Mouse (Mus musculus): ENCODE measurements around the gene Areg.

The Areg gene

DNA sequence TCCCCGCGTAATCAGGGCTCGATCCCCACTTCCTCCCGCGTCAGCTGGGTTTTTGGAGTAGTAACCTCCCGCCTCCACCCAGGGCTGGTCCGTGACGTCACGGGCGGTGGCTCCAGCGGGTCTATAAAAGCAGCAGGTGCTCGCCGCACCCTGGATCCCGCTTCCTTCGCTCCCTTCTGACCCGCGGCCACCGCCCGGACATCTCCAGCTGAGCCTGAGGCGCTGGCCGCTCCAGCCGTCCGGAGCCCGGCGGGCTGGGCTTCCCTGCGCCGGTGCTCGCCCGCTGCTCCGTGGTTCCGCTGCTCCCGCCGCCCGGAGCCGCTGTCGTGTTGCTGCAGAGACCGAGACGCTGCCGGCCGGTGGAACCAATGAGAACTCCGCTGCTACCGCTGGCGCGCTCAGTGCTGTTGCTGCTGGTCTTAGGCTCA, at the start of gene Areg:
Gene Areg, plus strand, starts transcription at position 154 of the 428 bp plus-strand sequence.
- in situ Hi-C loops (cut with MboI; ENCODE audit: unreplicated experiment in 2 of 2) = no loop called here

DNA sequence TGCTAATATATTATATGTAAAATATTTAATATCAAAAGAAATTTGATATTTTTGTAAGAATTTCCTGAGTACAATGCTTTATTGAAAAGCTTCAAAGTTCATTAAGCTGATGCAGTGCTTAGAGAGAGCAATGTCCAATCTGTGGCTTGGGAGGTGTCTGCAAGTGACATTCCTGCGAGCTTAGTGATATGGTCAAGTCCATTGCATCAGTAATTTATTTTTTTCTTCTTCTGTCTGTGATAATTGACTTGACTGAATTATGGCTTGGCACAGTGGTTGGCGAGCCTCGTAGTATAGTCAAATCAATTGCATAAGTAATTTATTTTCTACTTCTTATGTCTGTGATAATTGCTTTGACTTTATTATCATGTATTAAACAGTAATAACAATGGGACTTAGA, 49.1 kb upstream of the Areg start:
- in situ Hi-C loops (cut with MboI; ENCODE audit: unreplicated experiment in 2 of 2) = no loop called here

DNA sequence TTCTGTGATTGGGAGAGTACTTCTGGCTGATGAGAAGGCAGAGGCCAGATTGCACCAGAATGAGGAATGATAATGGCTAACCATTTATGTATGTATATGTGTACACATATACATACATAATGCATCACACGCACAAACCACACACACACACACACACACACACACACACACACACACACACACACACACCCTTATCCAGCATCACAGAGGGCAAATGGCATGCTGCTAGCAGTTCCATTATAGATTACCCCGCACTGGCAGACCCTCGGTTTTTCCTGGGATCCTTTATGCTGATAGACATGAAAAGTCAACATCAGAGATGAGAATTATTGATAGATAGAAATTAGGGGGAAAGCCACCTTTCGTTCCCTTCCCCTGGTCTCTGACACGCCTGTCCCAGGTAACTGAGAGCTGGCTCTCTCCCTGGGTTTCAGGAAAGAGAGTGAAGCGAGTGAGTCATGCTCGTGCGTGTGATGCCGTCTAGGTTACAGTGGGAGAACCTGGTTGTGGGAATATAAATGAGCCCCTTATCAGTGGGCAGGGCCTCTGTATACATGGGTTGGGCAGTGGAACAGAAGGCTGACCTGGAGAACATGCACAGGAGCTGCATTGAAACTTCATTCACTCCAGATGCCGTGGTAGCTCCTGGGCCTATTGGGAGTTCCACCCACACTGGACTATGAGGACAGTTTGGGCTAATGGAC, 41.3 kb upstream of the Areg start:
- in situ Hi-C loops (cut with MboI; ENCODE audit: unreplicated experiment in 2 of 2) = no loop called here

DNA sequence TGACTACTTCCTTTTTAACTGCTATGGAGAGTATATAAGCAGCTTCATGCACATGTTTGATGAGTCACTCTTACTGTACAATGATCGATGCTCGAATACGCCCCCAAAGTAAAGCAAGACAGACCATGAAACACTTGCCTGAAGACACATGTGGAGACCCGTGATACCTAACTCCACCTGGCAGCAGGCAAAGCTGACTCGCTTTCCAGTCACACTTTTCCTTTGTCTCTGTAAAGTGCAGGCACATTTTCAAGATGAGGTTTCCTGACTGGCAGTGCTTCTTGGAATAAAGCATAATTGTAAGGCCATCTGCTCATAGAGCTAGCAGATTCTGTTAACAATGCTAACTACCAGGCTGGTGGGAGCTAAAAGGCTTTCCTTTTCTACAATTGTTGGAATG, 37.7 kb upstream of the Areg start:
- in situ Hi-C loops (cut with MboI; ENCODE audit: unreplicated experiment in 2 of 2) = no loop called here

DNA sequence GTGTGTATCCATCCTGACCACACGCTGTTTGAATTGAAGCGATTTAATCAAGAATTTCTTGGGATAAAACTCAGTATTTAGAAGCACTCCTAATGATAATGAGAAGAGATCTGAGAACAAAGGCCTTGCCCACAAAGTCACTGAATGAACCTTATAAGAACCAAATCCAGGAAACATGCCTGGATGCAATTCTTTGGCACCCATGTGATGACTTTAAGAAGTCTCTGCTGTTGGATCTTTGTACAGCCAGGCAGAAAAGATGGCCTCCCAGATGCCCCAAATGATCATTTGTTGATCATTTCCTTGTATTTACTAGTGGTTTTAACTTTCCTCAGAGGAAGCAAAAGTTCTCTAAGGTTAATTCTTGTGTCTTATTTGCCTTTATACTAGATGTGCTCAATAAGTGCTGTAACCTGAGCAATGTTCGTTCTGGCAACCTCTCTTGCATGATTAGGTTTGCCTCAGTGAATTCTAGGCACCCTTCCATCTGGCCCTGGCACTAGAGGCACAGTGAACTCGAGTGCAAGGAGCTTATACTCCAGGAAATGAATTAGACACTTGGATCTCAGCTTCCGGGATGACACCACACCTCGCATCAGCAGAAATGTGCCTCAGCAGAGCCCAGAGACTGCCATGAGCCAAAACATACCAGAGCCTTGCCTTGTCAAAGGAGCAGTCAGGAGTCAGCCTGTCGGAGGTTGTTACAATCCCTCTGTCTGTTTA, 35.3 kb upstream of the Areg start:
- in situ Hi-C loops (cut with MboI; ENCODE audit: unreplicated experiment in 2 of 2) = no loop called here

DNA sequence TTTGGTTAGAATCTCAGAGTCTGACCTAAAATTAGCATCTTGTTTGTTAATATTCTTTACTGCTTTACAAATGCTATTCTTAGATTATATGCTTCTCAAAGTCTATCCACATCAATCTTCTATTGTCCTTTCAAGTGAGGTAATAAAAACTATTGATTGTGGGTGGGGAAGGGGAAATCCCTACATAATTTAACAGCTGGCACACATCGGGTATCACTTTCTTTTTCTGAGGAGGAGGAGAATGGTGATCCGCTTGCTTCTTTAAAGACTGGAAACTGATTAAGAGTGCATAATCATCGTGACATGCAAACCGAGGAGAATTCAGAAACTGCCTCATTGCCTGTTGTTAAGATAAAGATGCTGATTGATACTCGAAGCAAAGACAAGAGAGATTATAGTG, 33.2 kb upstream of the Areg start:
- in situ Hi-C loops (cut with MboI; ENCODE audit: unreplicated experiment in 2 of 2) = no loop called here

DNA sequence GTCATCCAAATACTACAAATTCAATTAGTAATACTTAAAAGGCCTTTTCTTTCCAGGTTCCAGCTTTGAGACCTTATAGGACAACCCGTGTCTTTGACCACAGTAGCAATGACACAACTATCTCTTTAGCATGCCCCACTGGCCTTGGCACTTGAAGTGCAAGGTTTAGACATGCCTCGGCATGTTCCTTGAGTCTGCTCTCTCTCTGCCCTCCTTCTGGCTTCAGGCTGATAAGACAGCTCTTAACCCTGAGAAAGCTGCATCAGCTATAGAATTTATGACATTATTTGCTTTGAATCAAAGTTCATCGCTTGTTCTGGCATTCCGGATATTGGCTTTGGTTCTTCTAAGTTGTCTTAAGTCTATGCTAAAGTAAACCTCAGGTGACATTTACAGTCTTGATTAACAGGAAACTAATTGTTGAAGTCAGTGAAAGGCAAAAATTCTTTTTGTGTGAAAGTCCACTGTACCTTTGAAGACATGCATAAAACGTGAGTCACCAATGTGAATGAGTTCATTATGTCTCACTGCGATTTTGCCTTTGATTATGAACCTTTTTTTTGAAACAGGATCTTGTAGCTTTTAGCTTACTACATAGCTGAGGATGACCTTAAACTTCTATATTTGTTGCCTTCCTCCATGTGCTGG, 29.3 kb upstream of the Areg start:
- in situ Hi-C loops (cut with MboI; ENCODE audit: unreplicated experiment in 2 of 2) = no loop called here

DNA sequence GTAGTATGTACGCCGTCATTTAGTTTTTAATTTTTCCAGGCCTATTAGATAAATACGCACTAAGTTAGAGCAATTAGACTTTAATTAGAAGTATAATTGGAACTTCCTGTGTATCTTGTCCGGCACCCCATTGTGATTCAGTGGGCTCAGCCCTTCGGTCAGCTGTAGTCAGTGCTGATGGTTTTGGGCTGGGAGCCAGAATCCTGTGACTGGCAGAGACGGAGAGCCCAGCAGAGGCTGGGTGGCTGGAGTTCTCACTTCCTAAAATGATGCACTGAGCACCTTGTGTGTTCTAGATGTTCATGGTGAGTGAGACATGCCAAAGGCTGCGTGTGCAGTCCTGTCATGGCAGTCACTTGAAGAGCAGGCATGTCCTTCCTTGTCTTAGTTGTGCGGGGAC, 28.4 kb upstream of the Areg start:
- in situ Hi-C loops (cut with MboI; ENCODE audit: unreplicated experiment in 2 of 2) = no loop called here

DNA sequence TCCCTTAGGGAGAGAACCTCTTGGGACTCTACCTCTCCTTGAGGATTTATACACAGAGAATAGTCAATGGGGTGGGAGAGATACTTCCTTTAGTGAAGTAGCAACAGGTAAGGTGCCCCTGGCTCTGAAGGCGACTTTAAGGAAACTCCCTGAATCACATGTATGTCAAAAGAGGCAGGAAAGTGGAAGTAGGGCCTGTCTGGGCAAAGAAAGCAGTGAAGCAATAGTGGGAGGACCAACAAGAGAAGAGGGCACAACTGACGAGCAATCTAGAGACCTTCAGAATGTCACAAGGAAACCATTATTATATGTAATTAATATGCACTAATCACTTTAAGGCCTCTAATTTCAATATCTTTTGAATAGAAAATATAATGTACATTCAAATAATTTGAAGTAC, 25.4 kb upstream of the Areg start:
- in situ Hi-C loops (cut with MboI; ENCODE audit: unreplicated experiment in 2 of 2) = no loop called here

DNA sequence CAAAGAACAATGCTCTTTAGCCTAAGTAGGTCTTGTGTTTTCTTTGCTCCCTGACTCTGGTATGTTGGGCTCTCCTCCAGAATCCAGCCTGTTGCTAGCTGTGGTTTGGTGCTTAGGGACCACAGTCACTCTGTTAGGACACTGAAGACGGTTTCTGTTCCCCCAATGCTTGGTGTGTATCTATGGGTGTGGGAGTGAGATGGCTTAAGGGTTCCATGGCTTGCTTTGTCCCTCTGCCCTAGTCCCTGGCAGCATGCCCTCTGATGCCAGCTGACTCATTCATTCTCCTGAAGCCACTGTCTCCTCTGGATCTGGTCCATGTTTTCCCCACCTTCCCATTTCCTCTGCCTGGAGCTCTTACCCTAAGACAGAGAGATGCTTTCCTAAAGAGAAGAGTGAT, 24.8 kb upstream of the Areg start:
- in situ Hi-C loops (cut with MboI; ENCODE audit: unreplicated experiment in 2 of 2) = no loop called here

DNA sequence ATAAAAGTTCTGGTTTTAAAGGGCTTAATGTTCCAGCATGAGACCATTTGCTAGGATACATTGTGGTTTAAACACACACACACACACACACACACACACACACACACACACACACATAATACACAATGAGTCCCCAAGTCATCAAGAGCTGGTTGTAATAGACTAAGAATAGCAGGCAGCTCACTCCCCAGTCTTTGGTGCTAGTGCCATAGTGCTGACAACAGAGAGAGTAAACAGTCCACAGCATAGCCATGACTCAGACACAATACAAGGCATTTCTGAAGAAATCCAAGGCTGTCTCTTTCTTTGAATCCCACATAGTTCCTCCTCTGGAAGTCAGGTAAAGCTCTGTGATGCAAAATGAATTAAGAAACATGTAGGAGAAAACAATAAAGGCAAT, 20.8 kb upstream of the Areg start:
- in situ Hi-C loops (cut with MboI; ENCODE audit: unreplicated experiment in 2 of 2) = no loop called here

DNA sequence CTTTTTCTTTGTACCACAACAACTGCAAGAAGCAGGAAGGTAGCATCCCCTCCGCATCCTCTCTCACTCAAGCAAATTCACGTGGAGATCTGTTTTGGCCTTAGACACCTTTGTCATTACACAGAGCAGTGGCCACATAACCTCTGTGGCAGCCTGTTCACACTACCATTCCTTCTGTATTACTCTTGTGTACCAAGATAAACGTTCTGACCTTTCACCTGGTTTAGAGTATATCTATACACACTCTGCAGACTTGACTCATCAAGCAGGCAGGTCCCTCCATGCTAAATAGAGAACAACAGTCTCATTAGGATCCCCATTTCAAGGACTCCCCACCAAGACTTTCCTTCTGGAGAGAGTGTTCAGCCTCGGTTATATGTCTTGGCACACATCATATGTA, 16.0 kb upstream of the Areg start:
- in situ Hi-C loops (cut with MboI; ENCODE audit: unreplicated experiment in 2 of 2) = no loop called here

DNA sequence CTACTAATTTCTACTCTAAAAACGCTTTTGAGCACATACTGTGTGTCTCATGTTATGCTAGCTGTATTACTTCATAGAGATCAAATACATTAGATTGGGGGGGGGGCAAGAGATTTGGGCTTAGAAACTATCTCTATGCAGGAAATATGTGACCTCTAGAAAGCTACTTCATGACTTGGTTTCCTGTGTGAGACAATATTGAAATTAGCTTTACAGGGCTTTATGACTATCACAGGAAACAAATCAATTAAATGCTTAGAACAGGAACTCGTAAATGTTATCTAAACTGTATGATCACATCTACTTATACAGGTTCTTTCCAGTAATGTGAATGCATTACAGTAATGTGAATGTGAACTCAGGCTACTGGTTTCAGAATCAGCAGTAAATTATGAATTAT, 15.3 kb upstream of the Areg start:
- in situ Hi-C loops (cut with MboI; ENCODE audit: unreplicated experiment in 2 of 2) = no loop called here

DNA sequence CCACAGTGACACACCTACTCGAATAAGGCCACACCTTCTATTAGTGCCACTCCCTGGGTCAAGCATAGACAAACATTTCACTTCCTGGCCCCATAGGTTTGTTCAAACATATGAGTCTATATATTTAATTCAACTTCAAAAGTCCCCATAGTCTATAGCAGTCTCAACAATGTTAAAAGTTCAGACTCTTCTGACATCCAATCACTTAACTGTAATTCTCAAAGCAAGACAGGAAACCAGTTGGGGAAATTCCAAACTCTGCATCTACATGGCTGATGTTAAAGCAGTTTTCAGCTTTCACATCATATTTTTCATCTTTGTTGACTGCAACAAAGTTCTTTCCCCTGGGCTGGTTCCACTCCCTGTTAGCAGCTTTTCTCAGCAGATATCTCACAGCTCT, 12.8 kb upstream of the Areg start:
- in situ Hi-C loops (cut with MboI; ENCODE audit: unreplicated experiment in 2 of 2) = no loop called here

DNA sequence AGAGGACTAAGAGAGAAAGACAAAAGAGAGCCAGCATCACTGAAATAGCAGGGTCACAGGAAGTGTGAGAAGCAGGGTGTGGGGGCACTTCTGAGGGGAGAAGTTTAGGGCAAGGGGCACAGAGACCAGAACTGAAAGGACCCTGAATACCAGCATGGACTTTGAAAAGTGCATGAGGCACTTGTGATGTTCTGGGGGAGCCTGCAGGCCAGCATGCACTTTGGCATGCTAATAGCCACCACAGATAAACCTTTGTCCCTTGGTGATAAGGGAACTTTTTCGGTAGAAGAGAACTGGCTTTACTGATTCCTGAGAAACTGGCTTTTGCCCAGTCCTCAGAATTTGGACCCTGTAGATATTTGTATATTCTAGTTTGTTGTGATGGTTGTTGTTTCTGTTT, 4.4 kb upstream of the Areg start:
- in situ Hi-C loops (cut with MboI; ENCODE audit: unreplicated experiment in 2 of 2) = no loop called here

DNA sequence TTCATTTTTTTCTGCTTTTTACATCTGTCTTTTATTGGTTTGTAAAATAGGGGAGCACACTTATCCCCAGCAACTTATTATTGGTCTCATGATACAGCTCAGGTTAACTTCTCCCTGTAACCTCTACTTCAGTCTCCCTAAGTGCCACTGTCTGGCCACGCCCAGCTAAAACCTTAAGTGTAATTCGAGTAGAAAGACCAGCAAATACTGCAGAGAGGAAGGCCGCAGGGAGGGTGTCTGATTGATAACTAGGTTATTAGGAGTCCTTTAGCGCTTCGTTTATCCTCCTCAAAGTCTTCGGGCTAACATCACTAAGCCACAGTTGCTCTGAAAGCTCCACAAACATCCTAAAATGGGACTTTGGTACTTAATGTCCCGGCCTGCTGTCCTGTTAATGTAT, 429 bp upstream of the Areg start:
- in situ Hi-C loops (cut with MboI; ENCODE audit: unreplicated experiment in 2 of 2) = no loop called here

DNA sequence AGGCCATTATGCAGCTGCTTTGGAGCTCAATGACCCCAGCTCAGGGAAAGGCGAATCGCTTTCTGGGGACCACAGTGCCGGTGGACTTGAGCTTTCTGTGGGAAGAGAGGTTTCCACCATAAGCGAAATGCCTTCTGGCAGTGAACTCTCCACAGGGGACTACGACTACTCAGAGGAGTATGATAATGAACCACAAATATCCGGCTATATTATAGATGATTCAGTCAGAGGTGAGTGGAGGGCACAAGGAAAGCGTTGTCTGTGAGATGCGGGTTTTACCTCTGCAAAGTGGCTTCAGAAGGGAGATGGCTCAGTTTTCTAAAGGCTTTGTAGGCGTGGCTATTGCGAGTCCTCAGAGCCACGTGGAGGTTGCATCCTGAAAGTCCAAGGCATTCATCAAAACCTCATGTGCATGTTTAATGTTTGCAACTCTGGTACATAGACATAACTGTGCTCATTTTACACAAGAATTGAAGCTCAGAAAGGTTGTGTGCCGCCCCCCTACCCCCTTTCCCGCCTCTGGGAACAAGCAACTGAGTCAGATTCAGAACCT, 1.6 kb downstream of the Areg start:
- in situ Hi-C loops (cut with MboI; ENCODE audit: unreplicated experiment in 2 of 2) = no loop called here

DNA sequence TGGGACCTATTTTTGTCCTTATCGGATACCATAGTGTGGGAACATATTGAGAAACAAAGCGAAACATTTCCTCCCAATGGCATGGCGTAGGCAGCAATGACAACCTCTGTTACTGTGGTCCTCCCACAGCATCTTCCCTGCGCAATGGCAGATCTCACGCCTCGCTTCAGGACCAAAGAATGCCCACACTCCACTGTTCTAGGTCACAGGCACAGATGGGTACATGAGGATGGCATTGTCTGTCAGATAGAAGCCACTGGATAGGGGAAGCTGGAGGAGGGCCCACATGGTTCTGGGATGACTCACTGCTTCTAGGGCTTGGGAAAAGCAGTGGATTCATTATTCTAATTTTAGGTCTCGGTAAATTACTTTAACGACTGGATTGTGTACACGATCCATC, 5.6 kb downstream of the Areg start:
- in situ Hi-C loops (cut with MboI; ENCODE audit: unreplicated experiment in 2 of 2) = no loop called here

DNA sequence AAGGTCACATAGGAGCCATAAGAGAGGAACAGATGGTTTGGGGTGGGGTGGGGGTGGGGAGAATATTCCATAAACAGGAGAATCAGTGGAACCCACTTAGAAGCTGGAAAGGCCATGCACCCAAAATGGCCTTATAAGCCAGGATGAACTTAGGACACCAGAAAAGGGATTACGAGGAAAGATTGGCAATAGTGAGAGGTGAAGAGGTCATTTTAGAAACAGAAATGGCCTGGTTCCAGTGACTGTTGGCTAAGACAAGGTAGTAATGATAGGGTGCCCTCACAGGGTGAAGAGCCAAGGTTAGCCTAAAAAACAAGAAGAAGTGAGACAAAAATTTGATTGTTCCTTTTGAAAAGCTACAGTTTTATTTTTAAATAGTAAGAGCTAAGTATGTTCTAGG, 7.6 kb downstream of the Areg start:
- in situ Hi-C loops (cut with MboI; ENCODE audit: unreplicated experiment in 2 of 2) = no loop called here

DNA sequence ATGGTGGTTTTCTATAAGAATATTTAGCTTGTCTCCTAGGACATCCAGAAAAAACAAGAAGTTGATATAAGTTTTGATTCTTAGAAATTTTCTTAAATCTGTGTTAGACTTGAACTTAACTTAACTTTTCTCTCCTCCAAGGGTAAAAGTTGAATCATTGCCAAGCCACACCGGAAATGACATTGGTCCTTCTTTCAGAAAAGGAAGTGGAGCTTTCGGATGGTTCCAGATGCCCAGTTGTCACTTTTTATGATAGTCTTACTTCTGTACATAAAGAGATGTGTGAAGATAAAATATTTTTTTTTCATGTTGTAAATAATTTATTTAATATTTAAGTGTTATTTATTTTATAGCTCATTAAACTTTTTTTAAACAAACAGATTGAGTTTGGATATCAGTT, 8.7 kb downstream of the Areg start:
- in situ Hi-C loops (cut with MboI; ENCODE audit: unreplicated experiment in 2 of 2) = no loop called here

DNA sequence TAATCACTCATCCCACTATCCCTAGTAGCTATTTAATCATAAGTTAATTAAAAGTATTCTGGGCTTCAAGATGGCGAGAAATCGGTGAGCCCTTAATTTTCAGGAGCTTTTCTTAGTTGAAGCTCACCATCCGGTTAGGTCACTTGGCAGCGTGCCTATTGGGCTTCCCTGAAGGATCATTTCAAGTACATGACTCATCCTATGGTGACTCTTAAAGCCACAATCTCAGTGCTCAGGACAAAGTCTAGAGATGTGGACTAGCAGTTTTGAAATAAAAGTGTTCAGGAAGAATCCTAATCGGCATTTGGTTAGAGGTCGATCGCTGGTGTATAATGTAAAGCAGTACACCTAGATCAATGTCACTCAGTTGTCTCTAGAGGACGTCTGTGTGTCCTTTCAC, 17.3 kb downstream of the Areg start:
- in situ Hi-C loops (cut with MboI; ENCODE audit: unreplicated experiment in 2 of 2) = no loop called here

DNA sequence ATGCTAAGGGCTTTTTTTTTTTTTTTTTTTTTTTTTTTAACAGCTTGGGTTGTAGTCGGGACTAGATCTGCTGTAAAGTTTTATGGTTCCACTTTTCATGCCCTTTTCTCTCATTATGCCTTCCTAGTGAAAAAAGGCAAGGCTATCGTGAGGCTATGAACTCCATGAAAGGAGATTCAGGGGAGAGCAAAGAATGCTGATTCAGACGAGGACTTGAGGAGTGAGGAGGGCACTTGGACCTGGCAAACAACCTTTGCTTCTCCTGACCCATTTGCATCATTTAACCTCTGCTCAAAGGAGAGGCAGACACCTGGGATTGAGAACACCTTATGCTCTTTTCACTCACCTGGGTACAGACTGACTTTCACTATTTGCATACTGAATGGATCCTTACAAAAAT, 17.8 kb downstream of the Areg start:
- in situ Hi-C loops (cut with MboI; ENCODE audit: unreplicated experiment in 2 of 2) = no loop called here

Data from v-Abl transformed pro-B cells (cell line).